Mouse (Mus musculus): ENCODE measurements around the gene Ppp4r1.

Ppp4r1 gene

DNA sequence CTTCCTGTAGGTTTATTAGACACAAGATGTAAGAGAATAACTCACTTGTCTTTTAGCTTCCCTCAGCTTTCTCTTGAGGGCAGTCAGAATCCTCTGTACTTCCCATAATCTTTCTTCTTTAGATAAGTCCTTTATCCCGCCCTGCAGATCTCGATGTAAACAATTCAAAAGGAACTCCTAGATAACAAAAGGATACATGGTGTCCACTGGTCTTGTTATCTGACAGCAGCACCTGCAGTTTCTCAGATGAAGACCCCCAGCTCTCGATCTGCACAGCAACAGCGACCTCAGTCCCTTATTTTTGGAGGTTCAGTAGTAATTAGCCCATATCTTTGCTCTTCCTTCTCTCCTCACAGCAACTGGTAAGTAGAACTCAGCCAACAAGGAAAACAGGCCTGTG lies 75.2 kb downstream of the Ppp4r1 start:
- DNase-seq (ENCODE audit: low spot score) = no peak

DNA sequence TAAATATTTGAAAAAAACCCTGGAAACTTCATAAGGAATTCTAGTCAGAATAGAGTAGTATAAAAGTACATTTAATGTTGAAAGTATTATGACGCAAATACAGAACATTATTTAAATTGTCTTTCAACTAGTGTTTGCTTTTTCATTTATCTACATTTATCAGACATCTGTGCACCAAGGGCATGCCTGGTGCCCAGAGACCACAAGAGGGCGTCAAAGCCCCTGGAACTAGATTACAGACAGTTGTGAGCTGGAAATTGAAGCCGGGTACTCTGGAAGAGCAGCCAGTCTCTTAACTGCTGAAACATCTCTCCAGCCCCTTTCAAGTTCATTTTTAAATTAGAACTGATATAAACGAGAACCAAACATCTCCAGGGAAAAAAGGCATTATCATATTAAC lies 80.2 kb downstream of the Ppp4r1 start:
- DNase-seq (ENCODE audit: low spot score) = peak; percentile 35

DNA sequence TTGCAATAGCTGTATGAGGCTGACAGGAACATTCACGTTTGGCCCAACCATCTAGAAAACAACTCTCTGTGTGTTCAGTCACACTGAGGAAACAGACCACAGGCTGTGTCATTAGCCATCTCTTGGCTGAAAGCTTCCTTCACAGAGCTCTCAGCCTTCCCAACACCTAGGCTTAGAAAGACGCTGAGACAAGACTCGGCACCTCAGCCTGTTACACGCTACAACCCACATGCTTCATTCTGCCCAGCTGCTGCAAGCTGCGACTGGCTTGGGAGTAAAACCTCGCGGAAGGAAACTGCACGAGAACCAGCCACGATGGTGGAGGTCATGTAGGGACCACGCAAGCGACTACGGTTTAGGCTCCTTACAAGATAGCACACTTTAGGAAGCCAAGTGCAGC lies 81.5 kb downstream of the Ppp4r1 start:
- no peak for DNase-seq (ENCODE audit: low spot score)

DNA sequence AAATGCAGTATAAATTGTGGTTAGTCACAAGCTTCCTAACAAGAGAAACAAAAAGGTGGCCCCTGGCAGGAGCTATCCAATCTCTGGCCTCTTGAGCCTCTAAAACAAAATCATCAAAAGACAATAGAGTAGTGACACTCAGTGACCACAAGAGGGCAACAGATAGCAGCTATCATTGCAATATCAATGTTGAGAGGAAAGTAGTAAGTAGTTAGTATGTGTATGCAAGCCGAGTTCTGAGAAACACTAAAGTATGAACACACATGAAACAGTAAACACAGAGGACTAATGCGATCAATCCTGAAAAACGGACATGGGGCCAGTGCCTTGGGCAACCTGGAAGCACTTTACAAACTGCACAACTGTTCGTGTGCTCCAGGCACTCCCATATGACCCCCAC lies 82.4 kb downstream of the Ppp4r1 start:
- peak; percentile 77 for DNase-seq (ENCODE audit: low spot score)

DNA sequence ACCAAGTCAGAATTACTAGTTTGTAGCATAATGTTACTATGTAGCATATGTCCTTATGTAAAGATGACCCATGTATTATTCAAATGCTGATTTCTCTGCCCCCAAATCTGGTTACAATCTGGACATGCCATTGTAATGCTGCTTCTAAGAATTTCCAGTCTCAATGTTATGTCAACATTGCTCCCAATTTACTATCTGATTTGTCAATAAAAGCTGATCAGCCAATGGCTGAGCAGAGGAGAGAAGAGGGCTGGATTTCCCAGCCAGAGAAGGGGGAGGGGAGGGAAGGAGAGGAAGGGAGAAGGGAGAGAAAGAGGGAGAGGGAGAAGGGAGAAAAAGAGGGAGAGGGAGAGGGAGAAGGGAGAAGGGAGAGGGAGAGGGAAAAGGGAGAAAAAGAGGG lies 82.9 kb downstream of the Ppp4r1 start:
- no peak for DNase-seq (ENCODE audit: low spot score)

DNA sequence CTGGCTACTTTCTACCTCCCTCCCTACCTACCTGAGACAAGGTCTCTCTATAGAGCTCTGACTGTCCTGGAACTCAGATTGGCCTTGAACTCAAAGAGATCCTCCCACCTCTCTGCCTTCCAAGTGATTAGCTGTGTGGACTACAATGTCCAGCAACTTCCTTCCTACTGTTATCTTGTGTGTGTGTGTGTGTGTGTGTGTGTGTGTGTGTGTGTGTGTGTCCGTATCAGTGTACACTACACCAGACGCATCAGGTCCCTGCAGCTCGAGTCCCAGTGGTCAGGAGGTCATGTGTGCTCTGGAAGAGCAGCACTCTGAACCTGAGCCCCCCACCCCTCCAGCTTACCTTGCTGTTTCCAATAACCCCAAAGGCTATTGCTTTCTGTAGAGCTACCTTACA lies 83.8 kb downstream of the Ppp4r1 start:
- DNase-seq (ENCODE audit: low spot score) = no peak

DNA sequence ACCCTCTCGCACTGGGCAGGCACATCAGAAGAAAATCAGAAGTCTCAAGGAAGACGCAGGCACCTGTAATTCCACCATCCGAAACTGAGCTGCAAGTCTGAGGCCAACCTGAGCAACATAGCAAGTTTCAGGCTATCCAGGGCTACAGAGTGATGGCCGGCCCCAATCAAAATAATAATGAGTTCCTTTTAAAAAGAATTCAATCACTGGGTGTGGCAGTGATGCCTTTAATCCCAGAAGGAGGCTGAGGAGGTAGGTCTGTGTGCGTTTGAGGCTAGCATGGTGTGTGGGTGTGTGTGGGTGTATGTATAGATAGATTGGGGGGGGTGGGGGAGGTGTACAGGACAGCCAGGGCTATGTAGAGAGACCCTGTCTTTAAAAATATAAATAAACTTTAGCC lies 85.6 kb downstream of the Ppp4r1 start:
- DNase-seq (ENCODE audit: low spot score) = no peak

DNA sequence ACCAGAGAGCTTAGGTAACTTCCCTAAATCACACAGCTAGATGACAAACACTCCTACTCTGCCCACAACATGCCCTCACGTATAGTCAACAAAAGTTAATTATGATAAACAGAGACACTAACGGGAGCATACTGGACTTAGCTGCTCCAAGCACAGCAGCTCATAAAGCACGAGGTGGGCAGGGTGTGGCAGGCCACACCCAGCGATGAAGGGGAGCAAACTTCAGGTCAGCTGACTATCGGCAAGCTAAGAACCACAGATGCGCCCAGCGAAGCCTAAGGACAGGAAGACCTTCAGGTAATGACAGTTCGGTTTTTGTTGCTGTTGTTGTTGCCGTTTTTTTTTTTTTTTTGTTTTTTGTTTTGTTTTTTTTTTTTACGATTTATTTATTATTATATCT lies 87.3 kb downstream of the Ppp4r1 start:
- DNase-seq (ENCODE audit: low spot score) = no peak

DNA sequence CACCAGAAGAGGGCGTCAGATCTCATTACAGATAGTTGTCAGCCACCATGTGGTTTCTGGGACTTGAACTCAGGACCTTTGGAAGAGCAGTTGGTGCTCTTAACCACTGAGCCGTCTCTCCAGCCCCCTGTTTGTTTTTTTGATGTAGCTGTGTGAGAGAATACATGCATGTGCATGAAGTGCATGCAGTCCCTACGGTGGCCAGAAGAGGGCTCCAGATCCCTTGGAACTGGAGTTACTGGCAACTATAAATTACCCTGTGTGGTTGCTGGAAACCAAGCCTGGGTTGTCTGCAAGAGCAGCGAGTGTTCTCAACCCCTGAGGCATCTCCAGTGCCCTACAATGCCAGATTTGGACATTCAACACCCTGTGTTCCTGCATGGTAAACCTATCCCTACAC lies 87.8 kb downstream of the Ppp4r1 start:
- peak; percentile 65 for DNase-seq (ENCODE audit: low spot score)

DNA sequence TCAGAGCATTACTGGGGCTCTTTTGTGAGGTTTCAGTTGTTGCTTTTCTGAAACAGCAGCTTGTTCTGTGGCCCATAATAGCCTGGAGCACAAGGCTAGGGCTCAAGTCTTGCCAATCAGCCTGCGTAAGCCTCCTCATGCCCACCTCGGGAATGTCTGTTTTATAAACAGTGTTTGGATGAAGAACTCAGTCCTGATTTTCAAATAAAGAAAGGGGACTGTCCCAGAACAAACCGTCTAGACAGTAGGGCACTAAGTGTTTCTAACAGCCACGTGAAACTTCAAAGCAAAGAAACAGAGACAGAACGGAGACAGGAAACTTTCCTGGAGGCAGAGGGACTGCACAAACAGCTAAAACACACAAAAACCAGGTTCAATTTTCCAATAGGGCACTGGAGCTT lies 89.3 kb downstream of the Ppp4r1 start:
- no peak for DNase-seq (ENCODE audit: low spot score)

DNA sequence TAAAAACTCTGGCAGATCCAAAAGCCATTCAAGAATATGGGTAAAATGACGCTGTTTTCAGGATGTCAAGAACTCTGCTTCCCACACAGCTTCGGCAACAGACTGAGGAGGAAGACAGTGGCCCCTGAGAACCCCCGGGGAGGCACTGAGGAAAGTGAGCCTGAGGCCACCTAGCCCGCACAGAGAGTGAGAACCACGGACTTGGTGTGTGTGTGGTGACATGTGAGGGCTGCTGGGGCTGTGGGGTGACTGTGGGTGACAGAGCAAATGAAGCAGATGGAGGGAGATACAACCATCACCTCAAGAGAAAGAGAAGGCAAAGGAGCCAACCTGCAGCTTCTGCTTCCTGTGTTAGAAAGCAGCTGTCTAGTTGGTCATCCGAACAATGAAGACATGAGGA lies 89.7 kb downstream of the Ppp4r1 start:
- no peak for DNase-seq (ENCODE audit: low spot score)

DNA sequence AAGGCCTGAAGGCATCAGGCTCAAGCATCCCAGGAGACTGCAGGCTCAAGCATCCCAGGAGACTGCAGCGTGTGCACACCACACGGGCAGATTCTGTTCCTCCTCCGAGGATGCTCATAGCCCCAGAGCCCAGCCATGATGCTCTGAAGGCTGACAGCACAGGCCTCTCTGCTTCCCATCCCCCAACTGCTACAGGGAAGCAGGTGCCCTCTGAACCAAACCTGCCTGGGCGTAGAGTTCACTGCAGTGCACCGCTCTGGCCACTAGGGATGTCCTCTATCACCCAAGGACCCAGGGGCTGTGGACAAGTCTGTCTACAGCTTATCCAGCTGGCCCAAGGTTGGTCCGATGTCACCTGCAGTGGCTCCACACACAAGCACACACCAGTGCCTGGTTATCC lies 90.3 kb downstream of the Ppp4r1 start:
- DNase-seq (ENCODE audit: low spot score) = peak; percentile 58

DNA sequence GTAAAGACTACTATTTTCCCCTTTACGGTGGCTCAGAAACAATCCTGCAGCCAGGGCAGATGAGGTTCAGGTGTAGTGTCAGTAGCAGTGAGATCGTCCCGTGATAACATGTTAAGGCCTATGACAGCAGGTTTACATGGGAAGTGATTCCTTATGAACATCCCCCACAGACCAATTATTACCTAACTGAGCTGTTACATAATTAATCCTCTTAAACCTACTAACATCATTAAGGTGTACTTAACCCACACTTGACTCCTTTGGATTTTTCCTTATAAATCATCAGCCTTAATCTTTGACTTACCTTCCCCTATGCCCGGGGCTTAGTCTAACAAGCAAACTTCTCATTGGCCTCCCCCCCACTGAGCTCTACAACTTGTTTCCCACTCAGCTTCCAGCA lies 90.8 kb downstream of the Ppp4r1 start:
- no peak for DNase-seq (ENCODE audit: low spot score)

DNA sequence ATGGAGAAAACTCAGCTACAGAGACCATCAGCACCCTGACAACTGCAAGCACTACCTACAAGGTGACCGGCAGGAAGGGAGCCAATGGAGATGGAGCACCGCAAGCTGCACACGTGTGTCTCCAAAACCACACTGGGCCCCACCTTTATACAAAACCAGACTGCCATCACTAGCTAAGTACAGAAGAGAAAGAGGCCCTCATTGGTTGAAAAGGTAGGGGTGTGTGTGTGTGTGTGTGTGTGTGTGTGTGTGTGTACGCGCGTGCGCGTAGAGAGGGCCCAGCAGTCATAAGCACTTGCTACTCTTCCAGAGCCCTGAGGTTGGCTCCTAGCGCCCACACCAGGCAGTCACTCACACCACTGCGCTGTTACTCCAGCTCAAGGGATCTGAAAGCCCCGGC lies 91.5 kb downstream of the Ppp4r1 start:
- no peak for DNase-seq (ENCODE audit: low spot score)

DNA sequence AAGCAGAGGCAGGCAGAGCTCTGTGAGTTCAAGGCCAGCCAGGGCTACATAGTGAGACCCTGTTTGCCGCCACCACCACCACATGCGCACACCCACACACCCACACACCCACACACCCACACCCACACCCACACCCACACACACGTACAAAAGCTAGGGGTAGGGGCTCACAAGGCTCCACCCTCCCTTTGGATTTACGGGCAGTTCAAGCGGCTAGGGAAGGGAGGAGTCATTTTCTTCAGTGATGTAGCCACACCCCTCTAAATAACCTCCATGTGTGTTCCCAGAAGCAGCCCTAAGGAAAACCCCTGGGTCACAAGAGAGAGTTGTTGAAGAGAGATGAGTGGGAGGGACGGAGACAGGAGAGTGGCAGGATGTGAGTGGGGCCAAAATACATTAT lies 94.7 kb downstream of the Ppp4r1 start:
- DNase-seq (ENCODE audit: low spot score) = no peak

DNA sequence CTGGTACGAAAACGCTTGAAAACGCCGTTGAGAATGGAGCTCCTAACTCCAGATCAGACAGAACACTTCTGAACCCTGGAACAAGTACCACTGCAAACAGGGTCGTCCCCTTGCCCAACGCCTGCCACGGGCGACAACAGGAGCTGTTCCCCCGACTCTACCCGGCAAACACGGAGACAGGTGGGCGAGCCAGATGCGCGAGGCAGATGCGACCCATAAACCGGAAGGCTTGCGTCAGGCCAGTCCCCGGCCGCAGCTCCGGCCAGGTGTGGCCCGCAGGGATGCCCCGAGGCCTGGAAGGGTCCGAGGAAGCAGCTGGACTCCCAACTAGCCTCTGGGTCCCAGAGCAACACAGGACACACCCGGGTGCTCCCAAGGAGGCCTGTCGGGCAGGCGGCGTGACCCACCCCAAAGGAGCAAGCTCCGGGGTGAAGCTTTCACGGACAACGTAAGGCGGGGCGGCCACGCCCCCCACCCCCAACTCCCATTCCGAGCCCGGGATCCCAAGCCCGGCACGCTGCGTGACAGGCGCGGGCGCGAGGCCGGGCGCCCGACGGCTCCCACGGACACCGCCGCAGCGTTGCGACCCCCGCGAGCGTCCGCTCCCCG lies 101.8 kb downstream of the Ppp4r1 start:
- DNase-seq (ENCODE audit: low spot score) = peak; percentile 76

DNA sequence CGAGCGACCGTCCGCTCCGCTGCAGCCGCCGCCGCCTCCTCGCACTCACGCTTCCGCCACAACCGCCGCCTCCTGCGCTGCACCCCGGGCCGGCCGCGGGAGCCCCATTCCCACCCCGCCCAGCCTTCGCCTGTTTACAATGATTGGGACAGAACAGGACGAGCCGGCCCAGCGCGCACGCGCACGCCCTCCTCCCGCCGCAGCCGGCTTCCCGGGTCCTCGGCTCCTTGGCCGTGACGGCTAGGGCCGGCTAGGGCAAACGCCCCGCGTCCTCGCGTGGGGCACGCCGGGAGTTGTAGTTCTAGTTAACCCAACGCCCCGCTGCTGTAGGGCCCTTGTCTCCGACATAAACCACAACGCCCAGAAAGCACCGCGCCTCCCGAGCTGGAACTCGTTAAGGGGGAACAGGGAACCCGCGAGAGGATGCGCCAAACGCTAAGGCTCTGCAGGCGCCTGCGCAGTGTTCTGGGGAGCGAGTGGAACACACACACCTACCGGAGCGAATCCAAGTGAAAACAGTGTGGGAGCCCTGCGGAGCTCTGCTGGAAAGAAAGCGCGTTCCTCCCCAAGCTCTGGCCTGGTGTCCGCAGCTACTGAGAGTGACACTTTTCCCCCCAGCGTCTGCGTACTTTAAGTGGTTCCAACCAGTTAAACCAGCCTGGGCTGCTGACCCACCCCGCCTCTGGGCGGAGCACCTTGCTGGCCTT lies 102.5 kb downstream of the Ppp4r1 start:
- peak; percentile 100 for DNase-seq (ENCODE audit: low spot score)

DNA sequence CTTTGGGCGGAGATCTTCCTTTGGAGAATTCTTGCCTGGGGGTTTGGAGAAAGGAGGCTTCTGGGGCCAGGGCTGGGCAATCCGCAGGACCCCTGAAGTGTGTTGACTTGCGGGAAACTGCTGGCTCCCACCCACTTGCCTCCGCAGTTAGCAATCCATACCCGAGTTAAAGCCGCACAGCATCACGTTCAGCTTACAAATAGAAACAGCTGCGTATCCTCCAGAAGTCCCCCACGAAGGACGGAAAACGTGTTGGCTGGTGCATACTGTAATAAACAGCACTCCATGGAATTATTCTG lies 103.0 kb downstream of the Ppp4r1 start:
- no peak for DNase-seq (ENCODE audit: low spot score)

DNA sequence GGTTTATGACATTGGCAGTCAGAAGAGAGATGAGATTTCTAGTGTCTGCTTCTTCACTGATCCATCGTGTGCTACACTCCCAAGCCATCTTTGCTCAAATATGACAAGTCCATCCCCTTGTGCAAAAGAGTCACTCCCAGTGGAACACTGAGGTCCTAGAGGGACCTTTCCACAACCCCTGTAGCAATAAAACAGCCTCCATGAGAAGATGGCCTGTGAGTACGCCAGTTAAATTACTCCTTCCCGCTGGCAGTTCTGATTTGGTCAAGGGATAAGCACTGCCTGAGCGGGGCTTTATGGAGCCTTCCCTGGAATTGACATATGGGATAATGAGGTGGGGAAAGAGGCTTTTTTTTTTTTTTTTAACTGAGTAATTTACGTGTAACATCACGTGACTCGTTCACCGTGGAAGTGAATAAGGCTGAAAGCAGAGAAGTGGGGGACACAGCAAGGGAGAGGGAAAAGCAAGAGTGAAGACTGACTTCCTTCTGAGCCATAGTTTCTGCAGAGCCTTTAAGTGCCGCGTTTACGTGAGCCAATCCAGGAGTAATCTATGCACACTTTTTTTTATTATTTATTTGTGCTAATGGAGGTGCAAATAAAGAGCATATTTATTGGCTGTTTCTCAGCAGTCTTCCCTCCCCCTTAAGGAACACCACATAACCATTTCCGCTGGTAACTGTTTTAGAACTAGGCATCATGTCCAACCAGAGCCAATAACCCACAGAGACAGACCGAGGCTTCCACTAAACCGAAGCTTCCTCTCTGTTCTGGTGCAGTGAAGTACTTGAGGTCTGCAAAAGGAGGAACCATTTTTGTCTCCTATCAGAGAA lies 103.5 kb downstream of the Ppp4r1 start, which contains the start of gene Ralbp1:
Ralbp1 (minus strand) TSS at position 102 of the 833 bp plus-strand sequence.
- DNase-seq (ENCODE audit: low spot score) = peak; percentile 65

DNA sequence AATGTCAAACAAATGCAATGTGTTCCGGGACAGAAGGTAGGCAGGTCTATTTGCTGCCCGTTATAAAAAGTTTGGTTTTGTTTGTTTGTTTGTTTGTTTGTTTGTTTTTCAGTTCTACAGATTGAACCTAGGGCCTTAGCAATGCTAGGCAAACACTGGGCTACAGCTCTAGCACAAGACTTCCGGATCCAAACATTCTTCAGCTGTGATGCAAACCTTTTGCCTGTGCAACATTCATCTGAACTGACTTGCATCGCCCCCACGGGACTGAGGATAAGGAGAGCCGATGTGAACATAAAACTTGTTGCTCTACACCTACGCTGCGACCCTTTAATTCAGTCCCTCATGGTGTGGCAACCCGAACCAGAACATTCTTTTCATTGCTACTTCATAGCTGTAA lies 104.2 kb downstream of the Ppp4r1 start:
- peak; percentile 58 for DNase-seq (ENCODE audit: low spot score)

DNA sequence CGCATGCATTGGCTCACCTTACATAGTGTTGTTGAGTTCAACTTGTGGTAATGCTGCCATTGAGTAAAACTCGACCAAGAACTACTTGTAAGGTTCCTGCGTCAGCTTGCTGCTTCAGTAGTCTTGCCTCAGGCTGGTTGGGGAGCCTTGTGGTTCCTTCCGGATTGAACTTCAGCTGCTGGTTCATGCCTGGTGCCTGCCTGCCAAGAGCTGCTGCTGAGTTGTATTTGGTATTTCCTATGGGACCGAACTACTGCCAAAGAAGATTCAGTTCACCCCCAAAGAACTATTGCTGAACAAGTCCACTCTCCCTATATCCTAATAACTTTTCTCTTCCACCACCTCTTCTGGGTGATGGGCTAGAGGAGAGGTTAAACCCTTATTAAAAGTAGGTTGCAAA lies 107.1 kb downstream of the Ppp4r1 start:
- DNase-seq (ENCODE audit: low spot score) = no peak
